Mouse (Mus musculus) forebrain, postnatal 0 days (tissue): ENCODE measurements around the gene Camk2g. TPM values are rescaled to one million over a fixed set of nuclear protein-coding genes. Genes with fewer than 3 reads are reported as not detected.

ENCODE experiments used
- ATAC-seq: fragments of 200-750 bp; cut with Nextera tagmentation; 2 replicates; pipeline ENCODE4 v1.8.0; 2017; ENCODE audit warnings: mild to moderate bottlenecking, moderate library complexity
- DNase-seq: peaks from one replicate; pipeline ENCODE4 v3.0.0-alpha.2; 2015
- H3K27ac ChIP-seq: fragments of 300-500 bp; sonication (generic); 2 replicates; pipeline ENCODE4 v1.5.1; 2014; ENCODE audit warnings: low read depth, mild to moderate bottlenecking, antibody characterized with exemption, low read length, moderate library complexity, mixed read lengths
- H3K27me3 ChIP-seq: fragments of 300-500 bp; sonication (generic); 2 replicates; pipeline ENCODE4 v1.6.1; 2014; ENCODE audit warnings: mild to moderate bottlenecking, low read length, mixed read lengths; ENCODE audit not compliant: insufficient read depth
- H3K36me3 ChIP-seq: fragments of 300-500 bp; sonication (generic); 2 replicates; pipeline ENCODE4 v1.6.1; 2014; ENCODE audit warnings: mild to moderate bottlenecking, moderate library complexity; ENCODE audit not compliant: insufficient read depth
- H3K4me1 ChIP-seq: fragments of 300-500 bp; sonication (generic); 2 replicates; pipeline ENCODE4 v1.6.1; 2014; ENCODE audit warnings: antibody characterized with exemption; ENCODE audit not compliant: insufficient read depth
- H3K4me2 ChIP-seq: fragments of 300-500 bp; sonication (generic); 2 replicates; pipeline ENCODE4 v1.6.1; 2014; ENCODE audit warnings: low read depth, mild to moderate bottlenecking, moderate library complexity
- H3K4me3 ChIP-seq: fragments of 300-500 bp; sonication (generic); 2 replicates; pipeline ENCODE4 v1.5.1; 2014; ENCODE audit warnings: low read depth, low read length, mixed read lengths
- H3K9ac ChIP-seq: fragments of 300-500 bp; sonication (generic); 2 replicates; pipeline ENCODE4 v1.6.1; 2014; ENCODE audit warnings: mild to moderate bottlenecking
- H3K9me3 ChIP-seq: fragments of 300-500 bp; sonication (generic); 2 replicates; pipeline ENCODE4 v1.6.1; 2016; ENCODE audit warnings: low read length
- CTCF ChIP-seq: sonication (generic); IDR thresholded peaks from 2 replicates; pipeline ENCODE4 v1.5.1; 2016; ENCODE audit warnings: antibody characterized with exemption, control low read depth, low read depth
- WGBS: fragments of 180-500 bp; shearing (Covaris S2); extraction: QIAGEN DNeasy Blood & Tissue Kit; methylation state at CpG from one replicate; pipeline ENCODE4 v1.1.7; 2014; 5-methylcytosine and 5-hydroxymethylcytosine counted together
- polyA plus RNA-seq: library from polyadenylated mRNA; unstranded; fragments of >200 nt; fragmentation: Nextera tagmentation; extraction: Ambion mirVana; gene quantifications from 2 replicates; pipeline ENCODE4 v1.2.1, GENCODE M21; 2015
- total RNA-seq: library from RNA; depleted of rRNA; stranded (reverse); fragments of >200 nt; gene quantifications from 2 replicates; pipeline ENCODE4 v1.2.3, GENCODE M21; 2014; rRNA removed

Gene Camk2g
- total RNA-seq (137 and 145 TPM in 2 replicates), polyA plus RNA-seq (165 and 231 TPM in 2 replicates)

- Histone ChIP-seq H3K36me3 (peaks cover 14% of the 10 kb centered on the region), H3K4me1 (peaks cover 13% of the 10 kb centered on the region; the same call in 1 of the 2 replicates), H3K27ac (peak within 1 kb of the TSS; percentile 73), H3K9me3 (no peaks in the 10 kb centered on the region), H3K4me2 (peak within 1 kb of the TSS; percentile 83), H3K4me3 (peak within 1 kb of the TSS; percentile 85), H3K9ac (peak within 1 kb of the TSS; percentile 76), H3K27me3 (no peaks in the 10 kb centered on the region)
- DNase-seq = peak; percentile 84
- 2% methylated on average over 45 of the region's 76 CpGs for WGBS
- peak; percentile 32; the same call in 1 of the 2 replicates for TF ChIP-seq CTCF
- ATAC-seq = peak; percentile 93
Observed at GRCm38 (mm10) chr14:20793758-20794531, at the start of gene Camk2g. Gene Camk2g (minus strand): TSS chr14:20794088.

GRCm38 (mm10) chr14:20842629-20843028 lies 48.7 kb upstream of the Camk2g start:
- no peak overlapping the region for H3K27ac ChIP-seq
- no peak for TF ChIP-seq CTCF
- no peaks in the 10 kb centered on the region for H3K4me1 ChIP-seq
- no peak overlapping the region for H3K4me2 ChIP-seq
- H3K4me3 ChIP-seq = no peak overlapping the region
- H3K9ac ChIP-seq = no peak overlapping the region
- WGBS = 59% methylated on average over 3 of the region's 3 CpGs
- H3K27me3 ChIP-seq = no peaks in the 10 kb centered on the region
- DNase-seq (no peak), ATAC-seq (no peak)
- H3K36me3 ChIP-seq = no peaks in the 10 kb centered on the region
- no peaks in the 10 kb centered on the region for H3K9me3 ChIP-seq

- Histone ChIP-seq H3K4me2 (no peak overlapping the region), H3K27me3 (no peaks in the 10 kb centered on the region), H3K4me3 (no peak overlapping the region), H3K9ac (no peak overlapping the region), H3K36me3 (no peaks in the 10 kb centered on the region), H3K9me3 (no peaks in the 10 kb centered on the region), H3K27ac (no peak overlapping the region), H3K4me1 (0 out of 2 replicates have a peak, but pooled peaks cover 4% of the 10 kb centered on the region)
- ATAC-seq (no peak), DNase-seq (no peak)
- TF ChIP-seq CTCF = no peak
- WGBS = 86% methylated on average over 2 of the region's 2 CpGs
Observed at GRCm38 (mm10) chr14:20841526-20841925, 47.6 kb upstream of the Camk2g start.

GRCm38 (mm10) chr14:20837681-20838080 lies 43.8 kb upstream of the Camk2g start:
- DNase-seq (no peak), ATAC-seq (no peak)
- Histone ChIP-seq H3K4me1 (0 out of 2 replicates have a peak, but pooled peaks cover 5% of the 10 kb centered on the region), H3K4me2 (no peak overlapping the region), H3K9me3 (no peaks in the 10 kb centered on the region), H3K36me3 (no peaks in the 10 kb centered on the region), H3K4me3 (no peak overlapping the region), H3K27ac (no peak overlapping the region), H3K27me3 (no peaks in the 10 kb centered on the region), H3K9ac (no peak overlapping the region)
- 79% methylated on average over 7 of the region's 7 CpGs for WGBS
- TF ChIP-seq CTCF = no peak

GRCm38 (mm10) chr14:20836905-20837376 lies 43.1 kb upstream of the Camk2g start:
- TF ChIP-seq CTCF = no peak
- Histone ChIP-seq H3K9ac (peak overlapping the region; percentile 54), H3K27ac (no peak overlapping the region), H3K27me3 (no peaks in the 10 kb centered on the region), H3K4me1 (0 out of 2 replicates have a peak, but pooled peaks cover 5% of the 10 kb centered on the region), H3K4me2 (peak overlapping the region; percentile 95), H3K36me3 (no peaks in the 10 kb centered on the region), H3K4me3 (peak overlapping the region; percentile 41), H3K9me3 (no peaks in the 10 kb centered on the region)
- 9% methylated on average over 10 of the region's 10 CpGs for WGBS
- ATAC-seq (peak; percentile 16; the same call in 1 of the 2 replicates), DNase-seq (peak; percentile 35)

- H3K4me2 ChIP-seq = peak within 1 kb of the TSS; percentile 95
- 3% methylated on average over 33 of the region's 33 CpGs for WGBS
- peak within 1 kb of the TSS; percentile 41 for H3K4me3 ChIP-seq
- H3K36me3 ChIP-seq = no peaks in the 10 kb centered on the region
- no peaks in the 10 kb centered on the region for H3K27me3 ChIP-seq
- no peak for TF ChIP-seq CTCF
- no peaks in the 10 kb centered on the region for H3K9me3 ChIP-seq
- H3K4me1 ChIP-seq = 0 out of 2 replicates have a peak, but pooled peaks cover 5% of the 10 kb centered on the region
- DNase-seq (peak; percentile 50), ATAC-seq (peak; percentile 78)
- H3K27ac ChIP-seq = no peak within 1 kb of the TSS
- peak within 1 kb of the TSS; percentile 54 for H3K9ac ChIP-seq
Observed at GRCm38 (mm10) chr14:20836171-20836904, 42.5 kb upstream of the Camk2g start, which contains the start of gene Plau. Gene Plau (plus strand): TSS chr14:20836660.

GRCm38 (mm10) chr14:20834136-20834535 lies 40.2 kb upstream of the Camk2g start:
- no peaks in the 10 kb centered on the region for H3K9me3 ChIP-seq
- H3K4me3 ChIP-seq = no peak overlapping the region
- ATAC-seq (no peak), DNase-seq (no peak)
- H3K4me1 ChIP-seq = 0 out of 2 replicates have a peak, but pooled peaks cover 5% of the 10 kb centered on the region
- H3K4me2 ChIP-seq = no peak overlapping the region
- no peaks in the 10 kb centered on the region for H3K27me3 ChIP-seq
- H3K9ac ChIP-seq = no peak overlapping the region
- WGBS = 79% methylated on average over 7 of the region's 7 CpGs
- no peaks in the 10 kb centered on the region for H3K36me3 ChIP-seq
- no peak for TF ChIP-seq CTCF
- H3K27ac ChIP-seq = no peak overlapping the region
